Mouse (Mus musculus): ENCODE measurements around the gene Gm13090.

Gene Gm13090

DNA sequence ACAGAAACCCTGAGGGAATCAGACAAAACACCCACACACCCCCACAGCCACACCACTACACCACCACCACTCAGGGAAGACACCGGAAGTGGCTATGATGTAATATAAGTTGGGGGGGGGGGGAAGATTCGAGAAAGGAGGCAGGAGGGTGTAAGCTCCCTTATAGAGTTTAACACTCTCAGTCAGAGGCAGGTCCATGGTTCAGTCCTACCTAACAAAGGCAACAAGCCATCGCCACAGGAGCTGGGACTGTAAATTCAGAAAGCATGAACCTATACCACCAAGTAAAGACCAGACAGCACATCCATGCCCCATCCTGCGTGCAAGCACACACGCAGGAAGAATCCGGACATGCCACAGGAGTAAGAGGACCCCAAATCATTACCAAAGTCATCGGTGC lies at the start of gene Gm13090:
Gm13090 (plus strand) TSS at position 301 of the 400 bp plus-strand sequence.
- DNase-seq (ENCODE audit: low spot score in 2 of 2), result no peak

DNA sequence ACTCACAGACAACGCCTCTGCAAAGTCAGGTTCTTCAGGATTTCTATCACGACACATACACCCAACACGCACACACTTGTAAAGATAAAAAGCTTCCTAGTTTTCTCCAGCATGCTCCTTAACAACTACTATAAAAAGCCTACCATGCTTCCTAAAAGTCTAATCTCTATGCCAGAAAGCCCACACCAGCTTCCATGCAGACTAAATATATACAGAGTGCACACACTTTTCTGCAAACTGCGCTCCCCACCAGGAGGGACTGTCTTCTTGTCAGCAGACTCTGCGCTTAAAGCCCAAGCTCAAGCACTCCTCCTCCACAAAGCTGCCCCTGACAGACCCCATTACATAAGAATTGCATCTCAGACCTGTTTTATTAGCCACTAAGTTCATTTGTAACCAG lies 47.9 kb upstream of the Gm13090 start:
- DNase-seq (ENCODE audit: low spot score in 2 of 2), result no peak

DNA sequence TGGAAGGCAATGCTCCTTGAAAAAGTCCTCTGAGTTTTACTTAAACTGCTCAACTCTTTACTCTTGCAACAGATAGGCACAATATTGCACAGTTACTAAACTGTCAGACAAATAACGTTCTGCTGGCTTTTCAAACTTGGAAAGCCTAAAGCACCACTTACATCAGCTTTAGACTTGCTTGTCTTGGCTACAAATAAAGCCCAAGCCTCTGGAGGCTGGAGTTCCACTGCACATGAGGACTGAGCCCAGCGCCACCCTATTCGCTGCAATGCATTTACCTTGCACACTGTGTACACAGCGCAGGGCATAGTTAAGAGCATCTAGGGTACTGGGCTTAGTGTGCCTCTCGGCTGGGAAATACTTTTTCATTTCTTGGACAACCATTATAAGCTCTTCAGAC lies 46.1 kb upstream of the Gm13090 start:
- DNase-seq (ENCODE audit: low spot score in 2 of 2), result no peak

DNA sequence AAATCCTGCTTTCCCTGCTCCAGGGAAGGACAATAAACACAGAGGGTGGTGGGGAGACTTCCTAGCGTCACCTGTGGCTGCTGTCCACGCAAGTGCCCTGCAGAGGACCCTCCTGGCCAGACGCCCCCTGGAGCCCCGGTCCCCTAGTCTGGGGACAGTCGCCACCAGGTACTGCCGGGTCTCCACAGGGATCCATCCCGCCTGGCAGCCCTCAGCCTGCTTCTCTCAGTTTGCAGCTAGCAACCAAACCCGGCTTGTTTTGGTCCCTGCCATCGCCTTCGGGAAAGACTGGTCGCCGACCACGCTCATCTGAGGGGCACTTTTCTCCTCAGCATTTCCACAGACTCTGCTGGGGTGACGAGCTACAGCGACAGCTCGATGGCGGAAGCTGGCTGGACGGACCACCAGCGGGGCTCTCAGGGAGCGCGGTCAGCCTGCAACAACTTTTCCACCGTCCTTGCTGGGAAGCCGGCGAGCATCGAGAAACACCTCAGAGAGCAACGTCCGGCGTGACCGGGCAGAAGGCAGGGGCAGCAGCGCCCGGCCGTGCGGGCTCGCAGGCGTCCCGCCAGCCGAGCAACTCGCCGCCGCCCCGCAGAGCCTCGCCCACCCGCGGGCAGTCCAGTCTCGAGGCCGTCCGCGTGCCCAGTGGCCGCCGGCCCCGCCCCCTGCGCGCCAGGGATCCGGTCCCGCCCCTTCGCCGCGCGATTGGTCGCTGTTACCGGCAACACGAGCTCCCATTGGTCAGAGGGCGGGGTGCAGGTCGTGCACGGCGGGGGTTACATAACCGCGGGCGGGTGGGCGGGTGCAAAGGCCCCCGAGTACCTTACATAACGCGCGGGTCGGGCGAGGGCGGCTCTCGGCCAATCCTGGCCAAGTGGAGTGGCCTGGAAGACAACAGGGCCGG lies 45.1 kb upstream of the Gm13090 start, which contains the start of gene Per3:
Per3 (minus strand) TSS at position 629 of the 907 bp plus-strand sequence.
- DNase-seq (ENCODE audit: low spot score in 2 of 2), result peak; percentile 98 to 99

DNA sequence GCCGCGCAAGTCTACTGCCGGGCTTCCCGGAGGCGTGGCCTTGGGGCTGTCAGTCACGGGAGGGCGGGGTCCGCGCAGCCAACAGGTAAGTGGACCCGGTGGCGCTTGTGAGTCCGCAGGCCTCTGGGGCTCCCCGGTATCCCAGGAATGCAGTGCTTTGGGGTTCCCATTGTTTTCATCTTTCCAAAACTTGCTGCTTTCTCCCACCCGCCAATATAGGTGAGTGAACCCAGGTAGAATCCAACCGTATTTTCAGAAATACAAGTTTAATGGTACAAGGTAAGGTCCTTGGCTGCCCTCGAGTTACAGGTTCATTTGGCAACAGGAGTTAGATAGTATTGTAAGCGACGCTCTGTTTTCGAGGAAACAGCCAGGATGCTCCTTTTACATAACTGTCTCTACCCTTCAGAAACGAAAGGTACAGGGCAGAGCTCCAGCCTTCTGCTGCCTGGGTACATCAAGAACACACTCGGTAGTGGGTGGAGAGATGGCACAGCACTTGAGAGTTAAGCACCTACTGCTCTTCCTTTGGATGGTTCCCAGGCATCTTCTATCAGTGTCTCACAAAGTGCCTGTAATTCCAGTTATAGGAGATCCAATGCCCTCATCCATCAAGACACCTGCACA lies 44.3 kb upstream of the Gm13090 start:
- no peak for DNase-seq (ENCODE audit: low spot score in 2 of 2)

DNA sequence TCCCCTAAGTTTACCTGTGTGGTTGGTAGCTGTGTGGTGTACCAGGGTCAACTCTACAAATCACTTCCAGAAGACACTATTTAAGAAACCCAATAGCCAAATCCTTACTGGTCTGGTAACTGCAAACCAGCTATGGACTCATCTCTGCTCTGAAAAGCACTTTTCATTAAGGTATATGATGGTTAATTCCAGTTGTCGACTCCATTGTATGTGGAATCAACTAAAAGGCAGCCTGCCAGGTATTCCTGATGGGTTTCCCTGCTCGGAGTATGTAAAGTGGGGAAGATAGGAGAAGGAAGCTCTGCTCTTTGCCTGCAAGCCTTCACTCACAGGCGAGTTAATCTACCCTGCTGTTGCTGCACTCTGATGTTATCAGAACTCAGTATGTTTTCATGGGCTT lies 42.8 kb upstream of the Gm13090 start:
- no peak for DNase-seq (ENCODE audit: low spot score in 2 of 2)

DNA sequence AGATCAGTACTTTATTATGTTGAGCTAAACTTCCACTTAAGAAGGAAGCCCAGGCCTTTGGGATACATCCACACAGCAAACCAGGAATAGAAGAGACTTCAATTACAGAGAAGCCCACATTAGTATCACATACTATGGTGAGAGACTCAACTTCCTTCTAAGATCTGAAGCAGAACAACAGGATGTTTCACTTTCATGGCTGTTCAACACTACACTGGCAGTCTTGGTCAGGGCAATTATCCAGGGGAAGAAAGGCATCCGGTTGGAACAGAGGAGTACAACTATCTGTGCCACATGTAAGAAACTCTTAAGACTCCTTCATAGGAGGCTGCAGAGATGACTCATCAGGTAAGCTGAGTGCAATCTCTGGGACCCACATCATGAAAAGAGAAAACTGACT lies 38.2 kb upstream of the Gm13090 start:
- DNase-seq (ENCODE audit: low spot score in 2 of 2), result no peak

DNA sequence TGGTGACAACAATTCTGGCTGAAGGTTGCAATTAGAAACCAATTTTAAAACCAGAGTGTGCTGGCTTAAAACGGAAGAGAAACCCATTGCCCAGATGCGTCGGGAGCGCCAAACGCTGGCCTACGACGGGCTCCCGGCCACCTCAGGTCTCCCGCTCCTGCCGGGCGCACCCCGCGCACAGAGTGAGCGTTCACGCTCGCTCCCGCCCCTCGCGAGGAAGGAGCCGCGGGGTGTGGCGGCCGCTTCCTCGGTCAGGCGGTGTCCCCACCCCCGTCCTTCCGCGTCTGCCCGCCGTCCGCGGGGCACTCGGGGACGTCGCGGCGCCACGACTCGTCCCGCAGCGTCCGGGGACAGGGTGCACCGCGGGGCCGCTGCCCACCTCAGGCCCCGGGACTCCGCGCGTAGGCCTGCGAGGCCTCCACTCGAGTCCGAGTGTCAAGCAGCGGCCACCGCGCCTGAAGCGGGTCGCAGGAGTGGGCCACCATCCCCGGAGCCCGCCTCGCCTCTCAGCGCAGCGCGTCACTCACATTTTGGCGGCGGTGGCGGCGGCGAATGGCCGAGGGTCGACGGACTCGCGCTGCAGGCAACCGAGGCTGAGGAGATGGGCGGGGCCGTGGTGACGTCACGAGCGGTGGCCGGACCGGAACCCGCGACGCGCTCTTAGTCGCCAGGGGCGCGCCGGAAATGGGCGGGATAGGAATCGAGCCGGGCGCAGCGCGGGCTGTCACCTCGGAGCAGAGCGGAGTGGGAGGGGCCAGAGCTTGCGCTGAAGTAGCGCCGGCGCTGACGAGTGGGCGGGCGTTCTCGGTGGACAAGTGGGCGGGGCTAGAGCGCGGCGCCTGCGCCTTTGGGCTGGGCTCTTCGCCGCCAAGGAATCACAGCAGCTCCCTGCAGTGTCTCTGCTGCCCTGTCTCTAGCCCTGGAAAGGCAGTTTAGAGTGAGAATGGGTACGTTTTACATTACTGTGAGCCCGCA lies 31.7 kb upstream of the Gm13090 start, which contains the start of gene Vamp3:
Vamp3 (minus strand) TSS at position 617 of the 975 bp plus-strand sequence.
- DNase-seq (ENCODE audit: low spot score in 2 of 2), result peak; percentile 98 to 99

DNA sequence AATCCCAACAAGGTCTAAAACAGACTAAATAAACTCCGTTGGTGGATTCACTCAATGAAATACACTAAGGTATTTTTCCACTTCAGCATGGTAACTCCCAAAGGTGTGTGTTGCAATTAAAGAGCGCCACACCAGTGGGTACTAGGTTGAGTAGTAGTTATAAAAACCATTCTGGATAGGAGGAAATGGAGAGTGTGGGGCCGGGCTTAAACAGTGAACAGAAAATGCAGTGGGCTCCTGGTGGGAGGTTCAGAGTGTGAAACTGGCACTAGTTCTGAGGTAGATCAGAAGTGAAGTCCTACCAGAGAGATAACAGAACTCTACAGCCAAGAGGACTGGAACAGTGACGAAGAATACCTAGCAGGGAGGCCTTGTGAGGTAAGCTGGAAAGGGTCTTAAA lies 30.7 kb upstream of the Gm13090 start:
- DNase-seq (ENCODE audit: low spot score in 2 of 2), result no peak

DNA sequence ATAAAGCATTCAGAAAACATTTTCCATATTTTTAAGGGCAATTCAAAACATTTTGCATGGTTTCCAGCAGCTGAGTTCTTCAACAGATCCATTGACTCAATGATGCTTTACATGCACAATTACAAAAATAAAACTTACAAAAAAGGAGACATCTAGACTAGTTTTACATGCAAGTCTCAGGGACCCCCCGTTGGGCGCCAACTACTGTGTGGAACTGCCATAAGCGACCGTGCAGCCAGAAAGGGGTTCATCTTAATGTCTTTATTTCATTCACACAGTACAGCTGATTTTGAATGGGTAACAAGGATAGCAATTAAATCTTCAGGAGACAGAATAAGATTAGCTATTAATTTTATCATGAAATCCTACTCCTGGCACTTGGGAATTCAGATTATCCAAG lies 29.8 kb upstream of the Gm13090 start:
- no peak for DNase-seq (ENCODE audit: low spot score in 2 of 2)

DNA sequence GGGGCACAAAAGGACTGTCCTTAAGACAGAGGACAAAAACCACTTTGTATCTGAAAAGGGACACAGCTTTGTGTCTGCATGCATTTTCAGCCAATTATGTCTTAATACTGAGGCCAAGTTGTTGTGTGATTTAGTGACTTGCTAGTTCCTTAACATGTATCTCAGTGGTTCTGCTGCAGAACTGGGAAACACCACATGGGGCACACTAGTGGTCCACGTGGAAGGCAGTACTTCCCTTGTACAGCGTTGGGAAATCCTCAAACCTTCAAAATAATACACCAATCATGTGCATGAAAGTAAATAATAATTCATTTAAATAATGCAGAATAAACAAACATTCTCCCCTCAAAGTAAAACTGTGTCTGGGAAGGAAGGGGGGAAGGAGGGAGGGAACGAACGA lies 20.6 kb upstream of the Gm13090 start:
- DNase-seq (ENCODE audit: low spot score in 2 of 2), result no peak

DNA sequence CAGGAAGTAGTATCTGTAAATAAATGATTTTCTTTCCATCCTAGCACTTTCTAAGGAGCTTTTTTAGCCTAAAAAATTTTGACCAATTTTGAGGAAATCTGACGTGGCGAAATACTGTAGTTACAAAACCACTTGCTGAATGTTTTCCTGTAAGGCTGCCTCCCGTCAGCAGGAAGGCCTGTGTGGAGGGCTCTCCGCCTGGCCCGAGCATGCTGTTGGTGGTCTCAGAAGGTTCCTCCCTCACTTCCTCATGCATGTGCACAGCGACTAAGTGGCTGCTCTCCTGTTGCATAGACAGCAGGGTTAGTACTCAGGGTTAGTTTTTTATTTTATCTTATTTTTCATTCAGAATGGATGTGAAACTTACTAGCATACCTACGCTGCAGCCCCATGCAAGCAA lies 18.4 kb upstream of the Gm13090 start:
- DNase-seq (ENCODE audit: low spot score in 2 of 2), result no peak

DNA sequence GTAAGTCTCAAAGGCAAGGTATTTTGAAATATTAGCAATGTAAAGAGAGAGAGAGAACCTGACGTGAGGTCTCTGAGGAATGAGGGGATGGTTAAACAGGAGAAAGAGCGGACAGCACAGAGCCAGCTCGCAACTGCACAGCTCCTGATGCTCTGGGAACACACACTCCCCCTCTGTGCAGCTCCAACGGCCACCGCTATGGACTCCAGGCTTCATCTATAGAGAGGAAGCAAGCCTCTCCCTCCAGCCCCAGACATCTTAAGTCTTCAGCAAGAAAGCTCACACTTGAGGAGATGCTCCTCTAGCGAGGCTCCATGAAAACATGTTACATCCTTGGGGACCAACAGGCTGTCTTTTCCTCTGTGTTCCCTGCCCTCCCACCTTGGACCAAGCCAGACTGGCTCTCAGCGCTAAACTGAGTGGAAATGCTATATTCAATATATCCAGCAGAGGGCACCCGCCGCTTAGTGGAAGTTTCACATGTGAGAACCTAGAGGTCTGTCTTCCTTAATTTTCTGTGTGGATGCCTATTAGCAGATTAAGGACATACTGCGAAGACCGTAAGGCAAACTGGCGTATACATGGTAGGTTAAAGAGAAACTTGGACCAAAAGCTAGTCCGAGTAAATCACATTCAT lies 16.1 kb upstream of the Gm13090 start:
- DNase-seq (ENCODE audit: low spot score in 2 of 2), result peak; percentile 49 to 79

DNA sequence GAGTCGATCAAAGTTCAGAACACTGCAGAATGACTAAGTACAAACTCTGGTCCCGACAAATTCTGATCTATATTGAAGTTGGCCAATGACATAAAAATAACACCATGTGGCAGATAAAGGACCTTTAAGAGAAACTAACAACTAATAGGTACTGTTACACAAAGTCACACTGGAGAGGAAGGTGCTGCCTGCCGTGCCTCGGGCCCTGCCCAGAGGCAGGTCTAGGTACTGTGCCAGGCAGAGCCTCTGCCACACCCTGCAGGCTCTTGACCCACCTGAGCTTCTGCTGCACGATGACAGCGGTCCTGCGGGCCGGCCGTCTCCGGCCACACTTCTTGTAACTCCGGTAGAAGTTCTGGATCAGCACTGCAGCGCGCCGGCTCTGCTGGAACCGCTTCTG lies 14.6 kb upstream of the Gm13090 start:
- DNase-seq (ENCODE audit: low spot score in 2 of 2), result no peak

DNA sequence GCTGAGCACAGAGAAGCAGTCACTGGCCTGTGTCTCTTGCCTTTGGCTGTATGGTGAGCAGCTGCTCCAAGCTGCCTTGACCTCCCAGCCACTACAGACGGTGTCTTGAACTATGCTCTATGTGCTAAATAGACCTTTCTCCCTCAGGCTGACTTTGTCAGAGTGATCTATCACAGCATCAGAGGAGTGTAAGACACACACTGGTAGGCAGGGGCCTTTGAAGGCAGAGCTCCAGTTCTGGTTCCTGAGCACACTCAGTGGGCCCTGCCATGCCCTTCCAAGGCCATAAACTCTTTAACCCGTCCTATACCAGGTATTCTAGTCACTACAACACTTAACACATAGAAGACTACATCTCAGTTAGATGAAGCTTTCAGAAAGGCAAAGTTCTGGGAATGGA lies 8.0 kb upstream of the Gm13090 start:
- no peak for DNase-seq (ENCODE audit: low spot score in 2 of 2)

DNA sequence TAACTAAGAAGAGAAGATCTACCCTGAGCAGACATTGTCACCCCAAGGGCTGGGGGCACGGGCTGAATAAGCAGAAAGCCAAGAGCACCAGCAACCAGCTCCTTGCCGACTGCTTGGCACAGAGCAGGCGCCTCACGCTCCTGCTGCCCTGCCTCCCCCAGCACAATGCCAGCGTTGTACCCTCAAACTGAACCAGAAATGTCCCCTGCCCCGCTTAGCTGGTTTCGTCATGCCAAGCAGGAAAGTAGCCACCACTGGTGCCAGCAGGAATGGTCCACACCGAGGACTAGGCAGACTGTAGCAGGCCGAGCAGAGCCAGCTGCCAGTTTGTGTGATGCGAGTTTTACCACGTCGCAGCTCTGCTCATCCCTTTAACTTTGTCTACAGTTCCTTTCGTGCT lies 7.4 kb upstream of the Gm13090 start:
- no peak for DNase-seq (ENCODE audit: low spot score in 2 of 2)

DNA sequence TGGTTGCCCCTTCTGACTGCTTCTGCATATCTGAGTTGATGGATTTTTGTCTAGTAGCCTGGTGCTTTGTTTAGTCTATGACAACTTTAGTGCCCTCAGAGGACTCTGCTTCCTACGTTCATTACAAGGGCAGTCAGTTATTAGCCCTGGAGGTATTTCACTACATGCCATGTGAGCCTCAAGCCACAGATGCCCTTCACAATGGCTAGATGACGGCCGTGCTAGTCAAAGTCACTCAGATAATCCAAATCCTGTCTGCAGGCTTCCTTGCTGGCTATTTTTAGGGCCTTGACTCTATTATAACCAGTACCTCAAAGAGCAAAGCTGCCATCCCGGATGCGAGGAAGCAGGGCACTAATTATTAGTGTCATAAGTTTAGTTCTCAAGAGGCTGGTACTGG lies 6.3 kb upstream of the Gm13090 start:
- no peak for DNase-seq (ENCODE audit: low spot score in 2 of 2)

DNA sequence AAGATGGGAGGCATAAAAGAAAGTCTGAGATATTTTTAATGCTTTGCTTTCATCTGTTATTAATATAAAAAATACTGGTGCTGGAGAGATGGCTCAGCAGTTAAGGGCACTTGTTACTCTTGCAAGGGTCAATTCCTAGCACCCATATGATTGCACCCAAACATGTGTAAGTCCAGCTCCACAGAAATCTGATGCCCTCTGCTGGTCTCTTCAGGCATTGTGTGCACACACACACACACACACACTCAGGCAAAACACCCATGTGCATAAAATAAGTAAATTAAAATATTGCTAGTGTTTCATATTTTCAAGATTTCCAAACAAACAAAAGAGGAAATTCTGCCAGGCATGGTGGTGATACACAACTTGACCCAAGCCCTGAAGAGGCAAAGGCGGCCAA lies 2.0 kb upstream of the Gm13090 start:
- no peak for DNase-seq (ENCODE audit: low spot score in 2 of 2)

DNA sequence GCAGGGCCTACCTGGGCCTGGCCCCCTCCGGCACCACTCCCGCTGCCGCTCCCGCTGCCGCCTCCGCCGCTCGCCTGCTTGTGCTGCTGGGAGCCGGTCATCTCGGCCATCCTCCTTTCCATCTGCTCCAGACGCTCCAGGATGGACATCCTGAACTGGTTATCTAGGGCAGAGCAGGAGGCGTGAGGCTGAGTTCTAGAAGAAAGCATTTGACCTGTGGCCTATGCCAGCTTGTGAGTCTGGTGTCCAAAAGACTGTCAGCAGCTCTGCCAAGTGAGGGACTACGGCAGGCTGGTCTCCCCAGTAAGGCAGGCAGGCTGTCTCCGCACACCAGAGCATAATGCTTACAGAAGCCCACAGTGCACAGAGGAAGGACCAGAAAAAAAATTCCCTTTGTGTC lies 551 bp upstream of the Gm13090 start:
- no peak for DNase-seq (ENCODE audit: low spot score in 2 of 2)

DNA sequence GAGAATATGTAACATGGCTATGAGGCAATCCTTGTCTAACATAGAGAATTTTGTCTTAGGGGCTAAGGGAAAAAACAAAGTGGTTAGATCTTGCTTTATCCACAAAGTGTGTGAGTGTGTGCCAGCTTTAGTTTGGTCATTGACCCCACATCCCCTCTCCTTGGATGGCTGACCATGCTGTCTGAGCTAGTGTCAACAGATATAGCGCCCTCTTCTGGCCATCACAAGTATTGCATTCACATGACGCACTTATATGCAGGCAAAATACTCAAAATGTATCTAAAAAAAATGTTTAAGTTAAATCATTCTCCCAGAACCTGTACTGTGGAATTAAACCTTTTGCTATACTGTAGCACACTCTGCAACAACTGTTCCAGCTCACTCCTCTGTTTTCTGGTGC lies 5.8 kb downstream of the Gm13090 start:
- no peak for DNase-seq (ENCODE audit: low spot score in 2 of 2)

DNA sequence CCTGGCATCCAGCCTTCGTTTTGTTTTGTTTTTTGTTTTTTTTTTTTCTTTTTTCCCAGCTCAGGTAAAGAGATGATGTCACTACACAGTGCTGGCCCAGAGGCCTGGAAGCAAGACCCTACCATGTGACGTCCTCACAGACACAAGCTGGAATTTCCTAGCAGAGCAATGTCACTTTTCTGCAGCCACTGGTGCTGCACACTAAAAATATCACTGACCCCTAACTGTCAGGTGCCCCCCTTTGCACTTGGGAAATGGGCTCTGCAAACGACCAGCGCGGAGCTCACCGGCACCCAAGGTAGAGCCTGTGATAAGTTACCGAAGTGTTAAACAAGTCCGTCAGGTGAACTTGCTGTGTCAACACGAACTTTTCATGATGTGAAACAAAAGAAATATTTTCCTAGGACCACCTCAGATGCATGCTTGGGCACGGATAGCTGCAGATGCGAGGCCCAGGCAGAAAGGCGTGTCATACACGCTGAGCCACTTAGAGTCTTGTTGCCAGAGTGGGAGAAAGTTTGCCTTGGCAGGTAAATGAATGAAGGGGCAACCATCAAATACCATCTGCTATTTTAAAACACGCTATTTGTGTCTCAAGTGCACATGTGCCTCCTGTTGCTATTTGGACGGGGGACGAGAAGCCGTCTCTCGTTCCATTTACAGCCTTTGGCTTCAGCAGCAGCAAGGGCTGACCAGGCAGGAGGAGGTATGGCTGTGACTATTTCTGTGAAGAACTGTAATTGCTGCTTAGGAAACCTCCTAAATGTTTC lies 7.1 kb downstream of the Gm13090 start:
- no peak for DNase-seq (ENCODE audit: low spot score in 2 of 2)
